Mouse (Mus musculus) gonadal fat pad, adult 2 months (tissue): Measurements from ENCODE around the gene Taar7b. TPM values are rescaled to one million over a fixed set of nuclear protein-coding genes. Genes with fewer than 3 reads are reported as not detected.
A peak's percentile ranks its signal among the peaks of the same experiment; 100 is the strongest.

Source experiments
- DNase-seq: peaks from one replicate; pipeline ENCODE4 v3.0.0-alpha.2; 2012; ENCODE audit warnings: low read depth
- polyA plus RNA-seq: library from polyadenylated mRNA; depleted of rRNA; stranded (reverse); fragments of >200 nt; gene quantifications from 2 replicates; pipeline ENCODE4 v1.2.3, GENCODE M21; 2012; rRNA removed

Gene Taar7b
- not detected in 2 replicates for polyA plus RNA-seq

DNA sequence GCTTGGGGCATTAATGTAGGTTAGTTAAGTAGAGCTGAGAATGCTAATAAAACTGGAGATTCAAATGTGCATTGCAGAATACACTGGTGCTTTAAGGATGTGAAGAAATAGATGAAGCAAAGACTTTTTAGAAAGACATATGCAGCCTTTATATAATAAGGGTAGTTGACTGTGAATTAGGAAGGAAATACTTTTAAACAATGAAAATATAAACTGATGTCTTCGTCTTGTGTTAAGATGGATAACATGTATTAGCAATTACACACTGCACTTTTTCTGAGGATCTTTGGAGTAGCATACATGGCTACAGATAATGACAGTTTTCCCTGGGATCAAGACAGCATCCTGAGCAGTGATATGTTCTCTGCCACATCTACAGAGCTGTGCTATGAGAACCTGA lies at the start of gene Taar7b:
TSS of gene Taar7b (plus strand) at position 301 of the 400 bp plus-strand sequence.
- no peak for DNase-seq

GRCm38 (mm10) chr10:23951714-23952113 lies 48.0 kb upstream of the Taar7b start:
- no peak for DNase-seq

GRCm38 (mm10) chr10:23959071-23959470 lies 40.7 kb upstream of the Taar7b start:
- DNase-seq, result peak; percentile 80

DNA sequence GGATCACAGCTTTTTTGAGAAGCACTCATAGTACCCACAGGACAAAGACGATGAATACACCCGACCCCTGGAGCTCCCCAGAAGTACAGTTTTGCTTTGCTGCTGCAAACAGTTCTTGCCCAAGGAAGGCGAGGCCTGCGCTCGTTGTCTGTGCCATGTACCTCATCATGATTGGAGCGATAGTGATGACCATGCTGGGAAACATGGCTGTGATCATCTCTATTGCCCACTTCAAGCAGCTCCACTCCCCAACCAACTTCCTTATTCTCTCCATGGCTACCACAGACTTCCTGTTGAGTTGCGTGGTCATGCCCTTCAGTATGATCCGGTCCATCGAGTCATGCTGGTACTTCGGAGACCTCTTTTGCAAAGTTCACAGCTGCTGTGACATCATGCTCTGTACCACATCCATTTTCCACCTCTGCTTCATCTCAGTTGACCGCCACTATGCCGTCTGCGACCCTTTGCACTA lies 39.3 kb upstream of the Taar7b start, which contains the start of gene Taar4:
TSS of gene Taar4 (plus strand) at position 51 of the 472 bp plus-strand sequence.
- DNase-seq, result no peak

- no peak for DNase-seq
Measured at GRCm38 (mm10) chr10:23963444-23963843, 36.3 kb upstream of the Taar7b start.

GRCm38 (mm10) chr10:23964921-23965610 lies 34.7 kb upstream of the Taar7b start:
- no peak for DNase-seq

GRCm38 (mm10) chr10:23970656-23971165 lies 29.0 kb upstream of the Taar7b start, which contains the start of gene Taar5:
Taar5 (plus strand) TSS chr10:23970706.
- DNase-seq, result no peak

DNA sequence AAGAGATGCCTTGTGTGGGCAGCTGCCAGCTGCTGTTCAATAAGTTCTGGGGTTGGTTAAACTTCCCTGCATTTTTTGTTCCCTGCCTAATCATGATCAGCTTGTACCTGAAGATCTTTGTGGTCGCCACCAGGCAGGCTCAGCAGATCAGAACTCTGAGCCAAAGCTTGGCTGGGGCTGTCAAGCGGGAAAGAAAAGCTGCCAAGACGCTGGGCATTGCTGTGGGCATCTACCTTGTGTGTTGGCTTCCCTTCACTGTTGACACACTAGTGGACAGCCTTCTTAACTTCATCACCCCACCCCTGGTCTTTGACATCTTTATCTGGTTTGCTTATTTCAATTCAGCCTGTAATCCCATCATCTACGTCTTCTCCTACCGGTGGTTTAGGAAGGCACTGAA lies 28.5 kb upstream of the Taar7b start:
- DNase-seq, result no peak

GRCm38 (mm10) chr10:23977958-23978357 lies 21.8 kb upstream of the Taar7b start:
- DNase-seq, result no peak

GRCm38 (mm10) chr10:23978901-23979705 lies 20.6 kb upstream of the Taar7b start:
- DNase-seq, result no peak

- no peak for DNase-seq
Measured at GRCm38 (mm10) chr10:23985546-23985945, 14.2 kb upstream of the Taar7b start, which contains the start of gene Taar6. Taar6 (minus strand) TSS chr10:23985646.

- DNase-seq, result no peak
Measured at GRCm38 (mm10) chr10:23986419-23986818, 13.3 kb upstream of the Taar7b start.

DNA sequence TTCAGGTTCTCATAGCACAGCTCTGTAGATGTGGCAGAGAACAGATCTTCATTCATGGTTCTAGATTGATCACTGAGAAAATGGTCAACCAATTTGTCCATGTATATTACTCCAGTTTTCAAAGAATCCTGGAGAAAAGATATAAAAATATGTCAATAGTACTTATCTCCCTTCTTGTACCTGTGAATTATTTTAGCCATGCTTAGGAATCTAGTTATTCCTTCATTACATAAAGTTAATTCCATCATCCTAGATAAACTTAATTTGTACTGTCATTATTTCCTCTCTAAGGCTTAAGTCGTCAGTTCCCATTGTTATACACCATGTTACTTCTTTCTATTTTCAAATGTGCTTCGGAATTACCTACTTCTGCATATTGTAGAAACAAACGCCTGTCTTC lies 6.4 kb upstream of the Taar7b start, which contains the start of gene Taar7a:
TSS of gene Taar7a (minus strand) at position 101 of the 400 bp plus-strand sequence.
- no peak for DNase-seq

- DNase-seq, result no peak
Measured at GRCm38 (mm10) chr10:24006442-24006841, 6.7 kb downstream of the Taar7b start.

GRCm38 (mm10) chr10:24007034-24007433 lies 7.3 kb downstream of the Taar7b start:
- DNase-seq, result no peak

- no peak for DNase-seq
Measured at GRCm38 (mm10) chr10:24008143-24008542, 8.4 kb downstream of the Taar7b start.

GRCm38 (mm10) chr10:24026922-24027321 lies 27.2 kb downstream of the Taar7b start, which contains the start of gene Taar7d:
Taar7d (plus strand) TSS chr10:24027222.
- no peak for DNase-seq

DNA sequence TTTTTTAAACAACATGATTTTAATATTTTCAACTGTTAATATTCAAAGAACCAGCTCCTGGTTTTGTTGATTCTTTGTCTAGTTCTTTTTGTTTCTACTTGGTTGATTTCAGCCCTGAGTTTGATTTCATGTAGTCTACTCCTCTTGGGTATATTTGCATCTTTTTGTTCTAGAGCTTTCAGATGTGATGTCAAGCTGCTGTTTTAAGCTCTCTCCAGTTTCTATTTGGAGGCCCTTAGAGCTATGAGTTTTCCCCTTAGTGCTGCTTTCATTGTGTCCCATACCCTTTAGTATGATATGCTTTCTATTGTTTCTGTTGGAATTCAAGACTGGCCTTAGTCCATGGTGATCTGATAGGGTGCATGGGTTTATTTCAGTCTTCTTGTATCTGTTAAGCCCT lies 31.6 kb downstream of the Taar7b start:
- DNase-seq, result no peak

- DNase-seq, result no peak
Measured at GRCm38 (mm10) chr10:24037314-24037713, 37.6 kb downstream of the Taar7b start, which contains the start of gene Taar7e. Taar7e (plus strand) TSS chr10:24037614.

GRCm38 (mm10) chr10:24040120-24040869 lies 40.6 kb downstream of the Taar7b start:
- no peak for DNase-seq

DNA sequence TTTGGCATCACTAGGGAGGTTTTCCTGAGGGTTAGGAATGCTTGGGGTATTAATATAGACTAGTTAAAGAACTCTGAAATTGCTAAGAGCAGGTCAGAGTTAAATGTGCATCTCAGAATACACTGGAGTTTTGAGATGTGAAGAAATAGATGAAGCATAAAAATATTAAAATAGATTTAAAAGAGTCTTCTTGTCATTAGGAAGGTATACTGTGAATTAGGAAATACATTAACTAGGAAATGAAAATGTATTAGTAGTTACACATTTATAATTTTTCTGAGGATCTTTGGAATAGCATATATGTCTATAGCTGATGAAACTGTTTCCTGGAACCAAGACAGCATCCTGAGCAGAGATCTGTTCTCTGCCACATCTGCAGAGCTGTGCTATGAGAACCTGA lies 49.5 kb downstream of the Taar7b start, which contains the start of gene Taar7f:
TSS of gene Taar7f (plus strand) at position 301 of the 400 bp plus-strand sequence.
- DNase-seq, result no peak
